Mouse (Mus musculus) right cerebral cortex, postnatal 4 days (tissue): ENCODE results near the gene Acbd6.

Experiments used
- DNase-seq: peaks from one replicate; pipeline ENCODE4 v3.0.0-alpha.2; 2022

Gene Acbd6

GRCm38 (mm10) chr1:155650121-155650846 is 92.4 kb downstream of the Acbd6 start:
- DNase-seq, result no peak

- DNase-seq, result no peak
These were observed 97.0 kb downstream of the Acbd6 start for GRCm38 (mm10) chr1:155654961-155655360.

- no peak for DNase-seq
These were observed 98.4 kb downstream of the Acbd6 start for GRCm38 (mm10) chr1:155656321-155656720.

- no peak for DNase-seq
These were observed 106.1 kb downstream of the Acbd6 start for GRCm38 (mm10) chr1:155663994-155664393.

- DNase-seq, result no peak
These were observed 117.7 kb downstream of the Acbd6 start for GRCm38 (mm10) chr1:155675570-155675969.

GRCm38 (mm10) chr1:155681116-155681799 is 123.3 kb downstream of the Acbd6 start:
- no peak for DNase-seq

- no peak for DNase-seq
These were observed 128.9 kb downstream of the Acbd6 start for GRCm38 (mm10) chr1:155686816-155687215.

- DNase-seq, result no peak
These were observed 131.2 kb downstream of the Acbd6 start for GRCm38 (mm10) chr1:155689141-155689540.

- no peak for DNase-seq
These were observed 131.6 kb downstream of the Acbd6 start for GRCm38 (mm10) chr1:155689558-155689957.

- no peak for DNase-seq
These were observed 134.3 kb downstream of the Acbd6 start for GRCm38 (mm10) chr1:155692230-155692629.

GRCm38 (mm10) chr1:155693026-155693425 is 135.1 kb downstream of the Acbd6 start:
- DNase-seq, result no peak

GRCm38 (mm10) chr1:155693443-155693842 is 135.5 kb downstream of the Acbd6 start:
- no peak for DNase-seq

- DNase-seq, result peak; percentile 60
These were observed 140.6 kb downstream of the Acbd6 start for GRCm38 (mm10) chr1:155698373-155699159.

GRCm38 (mm10) chr1:155700886-155701285 is 143.0 kb downstream of the Acbd6 start:
- peak; percentile 31 for DNase-seq

- no peak for DNase-seq
These were observed 145.3 kb downstream of the Acbd6 start for GRCm38 (mm10) chr1:155703191-155703680.

GRCm38 (mm10) chr1:155704182-155704581 is 146.3 kb downstream of the Acbd6 start:
- no peak for DNase-seq

GRCm38 (mm10) chr1:155713306-155713705 is 155.4 kb downstream of the Acbd6 start:
- no peak for DNase-seq

- DNase-seq, result no peak
These were observed 157.4 kb downstream of the Acbd6 start for GRCm38 (mm10) chr1:155715366-155715765.

- no peak for DNase-seq
These were observed 159.4 kb downstream of the Acbd6 start for GRCm38 (mm10) chr1:155717301-155717700.

GRCm38 (mm10) chr1:155718851-155719250 is 160.9 kb downstream of the Acbd6 start:
- DNase-seq, result no peak

GRCm38 (mm10) chr1:155720006-155720405 is 162.1 kb downstream of the Acbd6 start:
- no peak for DNase-seq

- DNase-seq, result peak; percentile 67
These were observed 163.5 kb downstream of the Acbd6 start for GRCm38 (mm10) chr1:155721443-155721842.

GRCm38 (mm10) chr1:155722185-155722584 is 164.3 kb downstream of the Acbd6 start:
- DNase-seq, result peak; percentile 25
